Mouse (Mus musculus): ENCODE data around the gene Enthd1. TPM values are rescaled to one million over a fixed set of nuclear protein-coding genes. Genes with fewer than 3 reads are reported as not detected.

The Enthd1 gene
- polyA plus RNA-seq, 1 experiment, result not detected

DNA sequence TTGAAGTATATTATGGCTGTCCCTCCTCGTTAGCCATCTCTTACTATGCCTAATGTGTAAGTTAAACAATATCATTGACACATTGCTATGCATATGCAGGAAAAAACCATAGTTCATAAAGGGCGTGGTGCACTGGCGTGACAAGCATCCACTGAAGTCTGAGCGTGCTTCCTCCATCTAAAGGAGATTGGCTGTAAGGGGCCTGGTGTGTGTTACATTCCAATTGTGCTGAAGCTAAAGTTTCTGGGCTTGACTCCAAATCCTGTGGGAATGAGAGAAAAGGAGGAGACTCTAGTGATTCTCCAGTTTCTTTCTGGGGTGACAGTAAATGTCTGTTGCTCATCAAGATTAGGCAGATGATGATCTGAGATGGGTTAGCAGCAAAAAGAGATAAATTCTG lies 2.8 kb upstream of the Enthd1 start:
- no peak for TF ChIP-seq SRF (IDR thresholded peaks at IDR 0.05; ENCODE audit: control insufficient read depth, insufficient read length, low read depth)
- TF ChIP-seq POLR2A (IDR thresholded peaks at IDR 0.05; ENCODE audit: insufficient read length, low read depth), result no peak
- no peak for TF ChIP-seq CEBPB (IDR thresholded peaks at IDR 0.05; ENCODE audit: insufficient read depth, poor library complexity, severe bottlenecking)
- TF ChIP-seq TCF12 (IDR thresholded peaks at IDR 0.05; ENCODE audit: insufficient read depth, poor library complexity, severe bottlenecking), result no peak
- no peak for TF ChIP-seq TCF3 (IDR thresholded peaks at IDR 0.05; ENCODE audit: insufficient read length, low read depth)
- TF ChIP-seq E2F4 (IDR thresholded peaks at IDR 0.05; ENCODE audit: insufficient read depth), result no peak
- no peak overlapping the region for H3K4me3 ChIP-seq
- H3ac ChIP-seq (ENCODE audit: control insufficient read depth, insufficient read length), result no peak overlapping the region
- H3K36me3 ChIP-seq (ENCODE audit: control insufficient read depth, insufficient read depth), result no peaks in the 10 kb centered on the region
- no peak overlapping the region for H3K4me2 ChIP-seq (ENCODE audit: low read depth)
- no peaks in the 10 kb centered on the region for H3K79me2 ChIP-seq (ENCODE audit: control insufficient read depth, insufficient read depth)
- peaks cover 5% of the 10 kb centered on the region for H3K27me3 ChIP-seq (ENCODE audit: control insufficient read depth, insufficient read depth, insufficient read length)

DNA sequence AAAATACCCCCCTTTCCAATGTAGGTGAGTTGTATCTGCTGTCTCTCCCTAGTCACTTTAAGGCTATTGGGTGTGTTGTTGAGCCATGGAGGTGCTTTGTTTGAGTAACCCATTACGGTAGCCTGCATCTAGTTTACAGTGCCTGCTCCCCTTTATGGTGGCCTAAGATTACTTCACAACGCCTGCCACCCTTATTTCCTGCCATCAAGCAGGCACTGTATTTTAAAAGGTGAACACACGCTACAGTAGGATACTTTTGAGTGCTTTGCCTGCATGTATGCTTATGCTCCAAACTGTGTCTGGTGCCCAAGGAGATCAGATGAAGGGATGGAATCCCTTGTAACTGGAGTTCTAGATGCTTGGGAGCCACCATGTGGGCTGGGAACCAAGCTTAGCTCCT lies 2.2 kb upstream of the Enthd1 start:
- Histone ChIP-seq H3K27me3 (ENCODE audit: control insufficient read depth, insufficient read depth, insufficient read length) (peaks cover 5% of the 10 kb centered on the region), H3ac (ENCODE audit: control insufficient read depth, insufficient read length) (no peak overlapping the region), H3K4me2 (ENCODE audit: low read depth) (no peak overlapping the region), H3K4me3 (no peak overlapping the region), H3K36me3 (ENCODE audit: control insufficient read depth, insufficient read depth) (no peaks in the 10 kb centered on the region), H3K79me2 (ENCODE audit: control insufficient read depth, insufficient read depth) (no peaks in the 10 kb centered on the region)
- TF ChIP-seq REST (IDR thresholded peaks at IDR 0.05; ENCODE audit: insufficient read depth, insufficient read length), result no peak
- no peak for TF ChIP-seq CEBPB (IDR thresholded peaks at IDR 0.05; ENCODE audit: insufficient read depth, poor library complexity, severe bottlenecking)
- no peak for TF ChIP-seq POLR2AphosphoS2 (IDR thresholded peaks at IDR 0.05; ENCODE audit: insufficient read length, low read depth)
- TF ChIP-seq E2F4 (IDR thresholded peaks at IDR 0.05; ENCODE audit: insufficient read depth), result no peak
- no peak for TF ChIP-seq TCF3 (IDR thresholded peaks at IDR 0.05; ENCODE audit: insufficient read length, low read depth)
- TF ChIP-seq MYOG (IDR thresholded peaks at IDR 0.05; ENCODE audit: control insufficient read depth in 1 of 3, insufficient read depth in 1 of 3, insufficient read length in 2 of 3, low read depth in 2 of 3), result no peak
- no peak for TF ChIP-seq TCF12 (IDR thresholded peaks at IDR 0.05; ENCODE audit: insufficient read depth, poor library complexity, severe bottlenecking)
- TF ChIP-seq MYOD1 (IDR thresholded peaks at IDR 0.05; ENCODE audit: control insufficient read depth in 1 of 3, insufficient read length in 2 of 3, low read depth in 2 of 3), result no peak
- TF ChIP-seq MAX (IDR thresholded peaks at IDR 0.05; ENCODE audit: low read depth), result no peak

DNA sequence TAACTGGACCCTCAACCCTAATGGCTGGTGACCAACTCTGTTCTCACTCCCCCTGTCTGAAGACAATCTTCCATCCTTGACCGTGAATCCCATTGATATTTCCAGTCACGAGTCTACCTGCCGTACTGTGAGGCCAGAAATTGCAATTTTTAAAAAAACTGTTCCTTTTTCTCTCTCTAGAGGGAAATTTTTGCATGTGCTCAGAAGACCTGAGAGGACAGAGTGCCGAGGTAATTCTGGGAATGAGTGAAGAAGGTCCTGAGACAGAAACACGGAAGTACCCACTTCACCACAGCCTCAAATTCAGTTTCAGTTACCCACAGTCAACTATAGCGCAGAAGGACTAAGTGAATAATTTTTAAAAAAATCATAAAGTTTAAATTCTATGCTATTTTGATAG lies 1.7 kb upstream of the Enthd1 start:
- peaks cover 5% of the 10 kb centered on the region for H3K27me3 ChIP-seq (ENCODE audit: control insufficient read depth, insufficient read depth, insufficient read length)
- no peaks in the 10 kb centered on the region for H3K79me2 ChIP-seq (ENCODE audit: control insufficient read depth, insufficient read depth)
- H3K4me2 ChIP-seq (ENCODE audit: low read depth), result no peak overlapping the region
- no peaks in the 10 kb centered on the region for H3K36me3 ChIP-seq (ENCODE audit: control insufficient read depth, insufficient read depth)
- H3K4me3 ChIP-seq, result no peak overlapping the region
- no peak overlapping the region for H3ac ChIP-seq (ENCODE audit: control insufficient read depth, insufficient read length)
- TF ChIP-seq REST (IDR thresholded peaks at IDR 0.05; ENCODE audit: insufficient read depth, insufficient read length) (no peak), TCF12 (IDR thresholded peaks at IDR 0.05; ENCODE audit: insufficient read depth, poor library complexity, severe bottlenecking) (no peak), CEBPB (IDR thresholded peaks at IDR 0.05; ENCODE audit: insufficient read depth, poor library complexity, severe bottlenecking) (no peak), POLR2A (IDR thresholded peaks at IDR 0.05; ENCODE audit: insufficient read length, low read depth) (no peak), E2F4 (IDR thresholded peaks at IDR 0.05; ENCODE audit: insufficient read depth) (no peak), MYOD1 (IDR thresholded peaks at IDR 0.05; ENCODE audit: control insufficient read depth in 1 of 3, insufficient read length in 2 of 3, low read depth in 2 of 3) (no peak), MAX (IDR thresholded peaks at IDR 0.05; ENCODE audit: low read depth) (no peak), POLR2AphosphoS2 (IDR thresholded peaks at IDR 0.05; ENCODE audit: insufficient read length, low read depth) (no peak), SRF (IDR thresholded peaks at IDR 0.05; ENCODE audit: control insufficient read depth, insufficient read length, low read depth) (no peak), MYOG (IDR thresholded peaks at IDR 0.05; ENCODE audit: control insufficient read depth in 1 of 3, insufficient read depth in 1 of 3, insufficient read length in 2 of 3, low read depth in 2 of 3) (no peak), USF1 (IDR thresholded peaks at IDR 0.05; ENCODE audit: low read depth) (no peak), TCF3 (IDR thresholded peaks at IDR 0.05; ENCODE audit: insufficient read length, low read depth) (no peak)

DNA sequence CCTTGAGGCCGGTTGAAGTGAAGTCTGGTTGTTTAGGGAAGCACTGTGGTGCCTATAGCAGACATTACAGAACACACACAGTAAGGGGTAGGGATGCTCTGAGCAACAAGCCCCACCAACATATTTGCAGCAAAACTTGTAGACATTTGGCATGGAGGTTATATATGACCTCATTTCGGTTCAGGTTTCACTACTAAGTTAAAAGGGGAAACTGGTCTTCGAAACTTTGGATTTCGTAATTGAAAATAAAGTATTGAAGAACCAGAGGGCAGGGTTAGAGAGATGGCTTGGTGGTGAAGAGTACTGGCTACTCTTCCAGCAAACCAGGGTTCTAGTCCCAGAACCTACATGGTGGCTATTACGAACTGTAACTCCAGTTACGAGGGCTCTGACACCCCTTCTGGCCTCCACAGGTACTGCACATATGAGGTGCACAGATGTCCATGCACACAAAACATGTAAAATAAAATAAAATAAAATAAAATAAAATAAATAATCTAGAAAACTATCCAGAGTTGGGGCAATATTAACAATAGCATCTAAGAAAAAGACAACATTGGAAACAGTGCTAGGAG lies 1.2 kb downstream of the Enthd1 start:
- Histone ChIP-seq H3K4me3 (no peak overlapping the region), H3K36me3 (ENCODE audit: control insufficient read depth, insufficient read depth) (no peaks in the 10 kb centered on the region), H3K27me3 (ENCODE audit: control insufficient read depth, insufficient read depth, insufficient read length) (no peaks in the 10 kb centered on the region), H3K79me2 (ENCODE audit: control insufficient read depth, insufficient read depth) (no peaks in the 10 kb centered on the region), H3K4me2 (ENCODE audit: low read depth) (no peak overlapping the region), H3ac (ENCODE audit: control insufficient read depth, insufficient read length) (no peak overlapping the region)
- no peak for TF ChIP-seq TCF3 (IDR thresholded peaks at IDR 0.05; ENCODE audit: insufficient read length, low read depth)
- TF ChIP-seq E2F4 (IDR thresholded peaks at IDR 0.05; ENCODE audit: insufficient read depth), result no peak
- no peak for TF ChIP-seq MYOD1 (IDR thresholded peaks at IDR 0.05; ENCODE audit: control insufficient read depth in 1 of 3, insufficient read length in 2 of 3, low read depth in 2 of 3)
- no peak for TF ChIP-seq USF1 (IDR thresholded peaks at IDR 0.05; ENCODE audit: low read depth)
- no peak for TF ChIP-seq POLR2AphosphoS2 (IDR thresholded peaks at IDR 0.05; ENCODE audit: insufficient read length, low read depth)
- TF ChIP-seq POLR2A (IDR thresholded peaks at IDR 0.05; ENCODE audit: insufficient read length, low read depth), result no peak
- TF ChIP-seq SRF (IDR thresholded peaks at IDR 0.05; ENCODE audit: control insufficient read depth, insufficient read length, low read depth), result no peak
- TF ChIP-seq REST (IDR thresholded peaks at IDR 0.05; ENCODE audit: insufficient read depth, insufficient read length), result no peak
- no peak for TF ChIP-seq MYOG (IDR thresholded peaks at IDR 0.05; ENCODE audit: control insufficient read depth in 1 of 3, insufficient read depth in 1 of 3, insufficient read length in 2 of 3, low read depth in 2 of 3)
- TF ChIP-seq CEBPB (IDR thresholded peaks at IDR 0.05; ENCODE audit: insufficient read depth, poor library complexity, severe bottlenecking), result no peak
- no peak for TF ChIP-seq TCF12 (IDR thresholded peaks at IDR 0.05; ENCODE audit: insufficient read depth, poor library complexity, severe bottlenecking)

DNA sequence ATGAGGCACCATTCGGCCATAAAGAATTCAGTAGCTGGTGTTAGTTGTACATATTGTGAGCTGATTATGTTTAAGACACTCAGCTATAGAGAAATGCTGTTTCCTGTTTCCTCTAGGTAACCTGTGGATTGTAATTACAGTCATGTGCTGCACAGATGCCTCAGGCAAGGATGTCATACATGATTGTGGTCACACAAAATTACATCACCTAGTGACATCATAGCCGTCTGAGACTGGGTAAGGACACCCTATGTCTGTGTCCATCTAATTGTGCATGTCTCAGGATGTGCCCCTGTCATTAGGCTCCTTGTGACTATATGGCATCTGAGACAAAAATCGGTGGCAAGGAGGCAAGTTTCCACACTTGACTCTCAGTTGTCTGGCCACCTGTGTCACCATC lies 2.5 kb downstream of the Enthd1 start:
- Histone ChIP-seq H3K36me3 (ENCODE audit: control insufficient read depth, insufficient read depth) (no peaks in the 10 kb centered on the region), H3K4me3 (no peak overlapping the region), H3K27me3 (ENCODE audit: control insufficient read depth, insufficient read depth, insufficient read length) (no peaks in the 10 kb centered on the region), H3ac (ENCODE audit: control insufficient read depth, insufficient read length) (no peak overlapping the region), H3K79me2 (ENCODE audit: control insufficient read depth, insufficient read depth) (no peaks in the 10 kb centered on the region), H3K4me2 (ENCODE audit: low read depth) (no peak overlapping the region)
- TF ChIP-seq POLR2A (IDR thresholded peaks at IDR 0.05; ENCODE audit: insufficient read length, low read depth), result no peak
- TF ChIP-seq REST (IDR thresholded peaks at IDR 0.05; ENCODE audit: insufficient read depth, insufficient read length), result no peak
- no peak for TF ChIP-seq SRF (IDR thresholded peaks at IDR 0.05; ENCODE audit: control insufficient read depth, insufficient read length, low read depth)
- TF ChIP-seq MAX (IDR thresholded peaks at IDR 0.05; ENCODE audit: low read depth), result no peak
- TF ChIP-seq E2F4 (IDR thresholded peaks at IDR 0.05; ENCODE audit: insufficient read depth), result no peak
- TF ChIP-seq MYOD1 (IDR thresholded peaks at IDR 0.05; ENCODE audit: control insufficient read depth in 1 of 3, insufficient read length in 2 of 3, low read depth in 2 of 3), result no peak
- TF ChIP-seq CEBPB (IDR thresholded peaks at IDR 0.05; ENCODE audit: insufficient read depth, poor library complexity, severe bottlenecking), result no peak
- no peak for TF ChIP-seq TCF3 (IDR thresholded peaks at IDR 0.05; ENCODE audit: insufficient read length, low read depth)
- no peak for TF ChIP-seq TCF12 (IDR thresholded peaks at IDR 0.05; ENCODE audit: insufficient read depth, poor library complexity, severe bottlenecking)
- no peak for TF ChIP-seq USF1 (IDR thresholded peaks at IDR 0.05; ENCODE audit: low read depth)
- no peak for TF ChIP-seq POLR2AphosphoS2 (IDR thresholded peaks at IDR 0.05; ENCODE audit: insufficient read length, low read depth)
- no peak for TF ChIP-seq MYOG (IDR thresholded peaks at IDR 0.05; ENCODE audit: control insufficient read depth in 1 of 3, insufficient read depth in 1 of 3, insufficient read length in 2 of 3, low read depth in 2 of 3)
